Mouse (Mus musculus): ENCODE data around the gene Smim7. TPM values are rescaled to one million over a fixed set of nuclear protein-coding genes. Genes with fewer than 3 reads are reported as not detected.

Smim7 gene
- total RNA-seq (2014; rRNA removed; ENCODE audit: low replicate concordance) (101 and 108 TPM in 2 replicates), polyA plus RNA-seq (2015; fragmentation: Nextera tagmentation; extraction: Ambion mirVana) (116 and 120 TPM in 2 replicates)

- H3K9ac ChIP-seq (replicated peaks; ENCODE audit: low read depth, low read length) = peak within 1 kb of the TSS; percentile 91
- H3K27ac ChIP-seq (ENCODE audit: low read depth) = peak within 1 kb of the TSS; percentile 98
- peak; percentile 94 for ATAC-seq (ENCODE audit: insufficient read depth, low read depth)
- peak within 1 kb of the TSS; percentile 97 for H3K4me2 ChIP-seq (ENCODE audit: low read depth, low read length)
- H3K4me1 ChIP-seq (ENCODE audit: control insufficient read depth, insufficient read depth) = peaks cover 14% of the 10 kb centered on the region
- TF ChIP-seq CTCF (IDR thresholded peaks at IDR 0.05; ENCODE audit: low read depth) (no peak), EP300 (IDR thresholded peaks at IDR 0.05; ENCODE audit: low read depth) (peak; percentile 73; the same call in 1 of the 2 replicates)
- WGBS = under 1% methylated on average over 52 of the region's 52 CpGs
- peak within 1 kb of the TSS; percentile 71 for H3K4me3 ChIP-seq (ENCODE audit: low read depth, low read length)
- H3K9me3 ChIP-seq (replicated peaks; ENCODE audit: control insufficient read depth, low read length) = no peaks in the 10 kb centered on the region
- H3K36me3 ChIP-seq (replicated peaks; ENCODE audit: control insufficient read depth, insufficient read depth, low read length) = peaks cover 38% of the 10 kb centered on the region
- no peaks in the 10 kb centered on the region for H3K27me3 ChIP-seq (ENCODE audit: control insufficient read depth, insufficient read depth, low read length)
- DNase-seq (ENCODE audit: low spot score) = peak; percentile 98
Observed at GRCm38 (mm10) chr8:72570633-72571610, at the start of gene Smim7. Smim7 (minus strand) TSS chr8:72571088.

- peak; percentile 60 for TF ChIP-seq CTCF (IDR thresholded peaks at IDR 0.05; ENCODE audit: low read depth)
- no peak for TF ChIP-seq EP300 (IDR thresholded peaks at IDR 0.05; ENCODE audit: low read depth)
Observed at GRCm38 (mm10) chr8:72590198-72590597, 19.3 kb upstream of the Smim7 start.

DNA sequence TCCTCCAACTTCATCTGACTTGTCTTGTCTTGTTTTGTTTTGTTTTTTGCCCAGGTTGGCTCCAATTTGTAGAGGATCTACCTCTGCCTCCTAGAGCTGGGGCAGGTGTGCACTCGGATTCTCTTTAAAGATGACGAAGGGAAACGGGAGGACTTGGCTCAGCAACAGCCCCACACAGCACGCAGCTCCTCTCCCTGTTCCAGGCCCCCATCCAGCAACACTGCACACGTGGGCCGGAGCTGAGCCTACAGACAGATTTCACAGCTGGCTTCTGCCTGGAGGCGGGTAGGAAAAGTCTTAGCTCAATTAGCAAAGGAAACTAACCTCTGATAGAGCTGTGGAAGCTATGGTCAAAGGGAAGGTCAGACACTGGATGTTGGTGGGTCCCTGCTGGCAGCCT lies 18.4 kb upstream of the Smim7 start:
- TF ChIP-seq EP300 (IDR thresholded peaks at IDR 0.05; ENCODE audit: low read depth) (no peak), CTCF (IDR thresholded peaks at IDR 0.05; ENCODE audit: low read depth) (no peak)
- H3K36me3 ChIP-seq (replicated peaks; ENCODE audit: control insufficient read depth, insufficient read depth, low read length) = no peaks in the 10 kb centered on the region; the same call in 1 of the 2 replicates
- ATAC-seq (ENCODE audit: insufficient read depth, low read depth) (no peak), DNase-seq (ENCODE audit: low spot score) (peak; percentile 43)
- WGBS = 48% methylated on average over 7 of the region's 7 CpGs
- peak overlapping the region; percentile 93 for H3K27ac ChIP-seq (ENCODE audit: low read depth)
- H3K27me3 ChIP-seq (ENCODE audit: control insufficient read depth, insufficient read depth, low read length) = no peaks in the 10 kb centered on the region
- H3K4me3 ChIP-seq (ENCODE audit: low read depth, low read length) = no peak overlapping the region
- H3K9ac ChIP-seq (replicated peaks; ENCODE audit: low read depth, low read length) = no peak overlapping the region
- no peak overlapping the region for H3K4me2 ChIP-seq (ENCODE audit: low read depth, low read length)
- peaks cover 21% of the 10 kb centered on the region for H3K4me1 ChIP-seq (ENCODE audit: control insufficient read depth, insufficient read depth)
- no peaks in the 10 kb centered on the region for H3K9me3 ChIP-seq (replicated peaks; ENCODE audit: control insufficient read depth, low read length)

More at GRCm38 (mm10) chr8:72590198-72590597, 19.3 kb upstream of the Smim7 start:
- H3K9ac ChIP-seq (replicated peaks; ENCODE audit: low read depth, low read length) = no peak overlapping the region
- DNase-seq (ENCODE audit: low spot score) (no peak), ATAC-seq (ENCODE audit: insufficient read depth, low read depth) (no peak)
- H3K9me3 ChIP-seq (replicated peaks; ENCODE audit: control insufficient read depth, low read length) = no peaks in the 10 kb centered on the region
- 52% methylated on average over 2 of the region's 2 CpGs for WGBS
- no peak overlapping the region for H3K4me2 ChIP-seq (ENCODE audit: low read depth, low read length)
- H3K4me3 ChIP-seq (ENCODE audit: low read depth, low read length) = no peak overlapping the region
- no peaks in the 10 kb centered on the region for H3K27me3 ChIP-seq (ENCODE audit: control insufficient read depth, insufficient read depth, low read length)
- H3K4me1 ChIP-seq (ENCODE audit: control insufficient read depth, insufficient read depth) = peaks cover 21% of the 10 kb centered on the region
- no peaks in the 10 kb centered on the region; the same call in 1 of the 2 replicates for H3K36me3 ChIP-seq (replicated peaks; ENCODE audit: control insufficient read depth, insufficient read depth, low read length)
- H3K27ac ChIP-seq (ENCODE audit: low read depth) = no peak overlapping the region

DNA sequence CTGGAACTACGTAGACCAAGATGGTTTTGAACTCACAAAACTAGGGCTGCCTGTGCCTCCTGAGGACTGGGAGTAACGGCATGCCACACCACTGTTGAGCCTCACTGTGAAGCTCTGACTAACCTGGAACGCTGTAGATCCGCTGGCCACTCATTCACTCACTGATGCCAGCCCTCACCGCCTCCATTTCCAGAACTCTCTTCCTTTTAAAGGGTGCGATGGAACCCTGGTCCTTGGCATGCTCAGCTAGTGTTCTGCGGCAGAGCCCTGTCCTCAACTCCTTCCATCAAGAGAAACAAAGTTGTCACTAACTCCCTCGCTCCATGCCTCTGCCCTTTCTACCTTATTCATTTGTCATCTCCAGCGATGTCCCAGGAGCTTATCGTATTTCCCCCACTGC lies 18.0 kb upstream of the Smim7 start:
- Histone ChIP-seq H3K27ac (ENCODE audit: low read depth) (peak overlapping the region; percentile 93), H3K4me3 (ENCODE audit: low read depth, low read length) (no peak overlapping the region), H3K27me3 (ENCODE audit: control insufficient read depth, insufficient read depth, low read length) (no peaks in the 10 kb centered on the region), H3K36me3 (replicated peaks; ENCODE audit: control insufficient read depth, insufficient read depth, low read length) (no peaks in the 10 kb centered on the region; the same call in 1 of the 2 replicates), H3K9me3 (replicated peaks; ENCODE audit: control insufficient read depth, low read length) (no peaks in the 10 kb centered on the region), H3K4me2 (ENCODE audit: low read depth, low read length) (no peak overlapping the region), H3K9ac (replicated peaks; ENCODE audit: low read depth, low read length) (no peak overlapping the region), H3K4me1 (ENCODE audit: control insufficient read depth, insufficient read depth) (peaks cover 23% of the 10 kb centered on the region)
- no peak for TF ChIP-seq CTCF (IDR thresholded peaks at IDR 0.05; ENCODE audit: low read depth)
- no peak for TF ChIP-seq EP300 (IDR thresholded peaks at IDR 0.05; ENCODE audit: low read depth)
- 81% methylated on average over 10 of the region's 10 CpGs for WGBS
- no peak for ATAC-seq (ENCODE audit: insufficient read depth, low read depth)
- DNase-seq (ENCODE audit: low spot score) = no peak

- peak overlapping the region; percentile 93 for H3K27ac ChIP-seq (ENCODE audit: low read depth)
- peaks cover 33% of the 10 kb centered on the region for H3K4me1 ChIP-seq (ENCODE audit: control insufficient read depth, insufficient read depth)
- 33% methylated on average over 6 of the region's 6 CpGs for WGBS
- peak; percentile 86 for ATAC-seq (ENCODE audit: insufficient read depth, low read depth)
- H3K4me3 ChIP-seq (ENCODE audit: low read depth, low read length) = no peak overlapping the region
- DNase-seq (ENCODE audit: low spot score) = peak; percentile 83
- no peaks in the 10 kb centered on the region; the same call in 1 of the 2 replicates for H3K36me3 ChIP-seq (replicated peaks; ENCODE audit: control insufficient read depth, insufficient read depth, low read length)
- no peak for TF ChIP-seq CTCF (IDR thresholded peaks at IDR 0.05; ENCODE audit: low read depth)
- no peak for TF ChIP-seq EP300 (IDR thresholded peaks at IDR 0.05; ENCODE audit: low read depth)
- no peaks in the 10 kb centered on the region for H3K9me3 ChIP-seq (replicated peaks; ENCODE audit: control insufficient read depth, low read length)
- H3K9ac ChIP-seq (replicated peaks; ENCODE audit: low read depth, low read length) = no peak overlapping the region
- no peaks in the 10 kb centered on the region for H3K27me3 ChIP-seq (ENCODE audit: control insufficient read depth, insufficient read depth, low read length)
- peak overlapping the region; percentile 24; the same call in 1 of the 2 replicates for H3K4me2 ChIP-seq (ENCODE audit: low read depth, low read length)
Observed at GRCm38 (mm10) chr8:72587806-72588205, 16.9 kb upstream of the Smim7 start.
